Comparison of ENCODE assay signal across 13 mouse cellular contexts in genomic region chr1:77510623-77511022, GRCm38 (mm10). TPM values are rescaled to one million over a fixed set of nuclear protein-coding genes. Genes with fewer than 3 reads are reported as not detected.
A peak's percentile ranks its signal among the peaks of the same experiment; 100 is the strongest.
DNase-seq lines count a peak whose midpoint lies in the region; ATAC-seq and TF ChIP-seq lines count a peak whose summit lies in the region.
"Had no signal": no experiment of that assay in that cellular context is flagged by ENCODE, and none has a peak within 500 bp of the region (broad histone marks: within the 10 kb centered on the region; RNA-seq: fewer than 3 reads in every experiment).

No protein-coding gene starts in this region.

- no peak for ATAC-seq in forebrain, embryonic 13.5 days
- ATAC-seq in hindbrain, postnatal 0 days, result no peak
- no peak for ATAC-seq in midbrain, postnatal 0 days (ENCODE audit: low FRiP score)

- DNase-seq in heart, adult 11 months, result peak; percentile 80
- DNase-seq in heart, postnatal 36 days, result no peak
- DNase-seq in hindbrain, postnatal 0 days (ENCODE audit: low spot score), result no peak
- no peak for DNase-seq in midbrain, postnatal 0 days (ENCODE audit: low spot score)
- no peak for DNase-seq in heart, adult 2 months
- DNase-seq in cerebellum, postnatal 36 days, result no peak
- no peak for DNase-seq in embryo, embryonic 9.5 days (ENCODE audit: extremely low spot score)
- DNase-seq: cerebellum, adult 18-20 months; gastrocnemius, postnatal 10 days; kidney, adult 18-20 months; lung, postnatal 10 days had no signal

- peaks cover 66% of the 10 kb centered on the region for H3K4me1 ChIP-seq in forebrain, embryonic 13.5 days
- peaks cover 6% of the 10 kb centered on the region; the same call in 1 of the 2 replicates for H3K4me1 ChIP-seq in hindbrain, postnatal 0 days (ENCODE audit: insufficient read depth, low read length)
- H3K4me1 ChIP-seq in midbrain, postnatal 0 days (ENCODE audit: insufficient read depth, low read length), result 0 out of 2 replicates have a peak, but pooled peaks cover under 1% of the 10 kb centered on the region
- H3K4me1 ChIP-seq in heart, adult 2 months (ENCODE audit: control insufficient read depth, insufficient read depth, low read length), result peaks cover 4% of the 10 kb centered on the region

- 24% methylated on average over 5 of the region's 5 CpGs for WGBS in forebrain, embryonic 13.5 days
- 52% methylated on average over 5 of the region's 5 CpGs for WGBS in hindbrain, postnatal 0 days
- 66% methylated on average over 5 of the region's 5 CpGs for WGBS in midbrain, postnatal 0 days
- 73% methylated on average over 5 of the region's 5 CpGs for WGBS in heart, adult 2 months

- no peaks in the 10 kb centered on the region for H3K27me3 ChIP-seq in forebrain, embryonic 13.5 days
- no peaks in the 10 kb centered on the region for H3K27me3 ChIP-seq in hindbrain, postnatal 0 days (ENCODE audit: insufficient read depth, low read length)
- no peaks in the 10 kb centered on the region for H3K27me3 ChIP-seq in midbrain, postnatal 0 days (ENCODE audit: insufficient read depth, low read length)
- no peaks in the 10 kb centered on the region for H3K27me3 ChIP-seq in heart, adult 2 months (ENCODE audit: control insufficient read depth, insufficient read depth, low read length)

- TF ChIP-seq CTCF in hindbrain, postnatal 0 days (IDR thresholded peaks at IDR 0.05; ENCODE audit: low read depth), result no peak
- no peak for TF ChIP-seq CTCF in midbrain, postnatal 0 days (IDR thresholded peaks at IDR 0.05)
- TF ChIP-seq CTCF in heart, adult 2 months (IDR thresholded peaks at IDR 0.05), result no peak

- no peak for TF ChIP-seq POLR2A in heart, adult 2 months (IDR thresholded peaks at IDR 0.05; ENCODE audit: insufficient read depth, low read depth, low read length)

- H3K4me3 ChIP-seq in forebrain, embryonic 13.5 days, result peak overlapping the region; percentile 87
- peak overlapping the region; percentile 60; the same call in 1 of the 2 replicates for H3K4me3 ChIP-seq in hindbrain, postnatal 0 days (ENCODE audit: low read length)
- H3K4me3 ChIP-seq in midbrain, postnatal 0 days (ENCODE audit: low read depth, low read length), result peak overlapping the region; percentile 13; the same call in 1 of the 2 replicates
- H3K4me3 ChIP-seq in heart, adult 2 months, result no peak overlapping the region
- H3K4me3 ChIP-seq: erythroblast, embryonic 14.5 days had no signal

- peaks cover 24% of the 10 kb centered on the region for H3K36me3 ChIP-seq in forebrain, embryonic 13.5 days (ENCODE audit: poor library complexity, severe bottlenecking)
- H3K36me3 ChIP-seq in hindbrain, postnatal 0 days (ENCODE audit: insufficient read depth, low read length), result 0 out of 2 replicates have a peak, but pooled peaks cover 6% of the 10 kb centered on the region
- no peaks in the 10 kb centered on the region for H3K36me3 ChIP-seq in midbrain, postnatal 0 days (ENCODE audit: insufficient read depth, low read length)
- H3K36me3 ChIP-seq in heart, adult 2 months (ENCODE audit: control insufficient read depth, insufficient read depth, low read length), result peaks cover 19% of the 10 kb centered on the region

- no peaks in the 10 kb centered on the region; the same call in 1 of the 2 replicates for H3K79me2 ChIP-seq in heart, adult 2 months (replicated peaks; ENCODE audit: control insufficient read depth, insufficient read depth, low read length)

- H3K4me2 ChIP-seq in forebrain, embryonic 13.5 days, result peak overlapping the region; percentile 95
- peak overlapping the region; percentile 84 for H3K4me2 ChIP-seq in hindbrain, postnatal 0 days (ENCODE audit: low read depth, low read length)
- H3K4me2 ChIP-seq in midbrain, postnatal 0 days (ENCODE audit: low read depth, low read length, poor library complexity, severe bottlenecking), result peak overlapping the region; percentile 79

- intact Hi-C loops in heart, postnatal 36 days (cut with DNase I), result loop anchor here (5.0 to 10.0 kb wide), 7 partner anchors 133 to 1696 kb away; no protein-coding TSS in a partner anchor
- intact Hi-C loops in heart, adult 2 months (cut with DNase I), result loop anchor here (2.0 to 10.0 kb wide), 7 partner anchors 44 to 1516 kb away; no protein-coding TSS in a partner anchor

- no peak for TF ChIP-seq EP300 in heart, adult 2 months (IDR thresholded peaks at IDR 0.05; ENCODE audit: insufficient read depth, low read depth, low read length)

- H3K9me3 ChIP-seq in forebrain, embryonic 13.5 days (replicated peaks), result no peaks in the 10 kb centered on the region
- no peaks in the 10 kb centered on the region for H3K9me3 ChIP-seq in hindbrain, postnatal 0 days (ENCODE audit: low read length)
- H3K9me3 ChIP-seq in midbrain, postnatal 0 days (ENCODE audit: low read length), result no peaks in the 10 kb centered on the region

- peak overlapping the region; percentile 22; the same call in 1 of the 2 replicates for H3K27ac ChIP-seq in forebrain, embryonic 13.5 days
- H3K27ac ChIP-seq in hindbrain, postnatal 0 days, result no peak overlapping the region
- H3K27ac ChIP-seq in midbrain, postnatal 0 days (ENCODE audit: low read depth, low read length), result no peak overlapping the region
- H3K27ac ChIP-seq in heart, adult 2 months, result no peak overlapping the region

- peak overlapping the region; percentile 90 for H3K9ac ChIP-seq in forebrain, embryonic 13.5 days
- no peak overlapping the region for H3K9ac ChIP-seq in hindbrain, postnatal 0 days (replicated peaks; ENCODE audit: low read length)
- H3K9ac ChIP-seq in midbrain, postnatal 0 days (replicated peaks; ENCODE audit: low read length, poor library complexity, severe bottlenecking), result no peak overlapping the region
- H3K9ac ChIP-seq in heart, adult 2 months (ENCODE audit: low read depth, low read length), result no peak overlapping the region

RNA-seq across cellular contexts. Expression of gene Epha4, which starts 4.3 kb away (rescaled TPM):
- 10 to 100 TPM; 21.9 to 26.5 TPM for total RNA-seq in heart, postnatal 36 days (2021)
- 80.7 and 83.6 TPM in 2 replicates for polyA plus RNA-seq in forebrain, embryonic 13.5 days (2015; fragmentation: Nextera tagmentation; extraction: Ambion mirVana)
- 88.1 and 107 TPM in 2 replicates for total RNA-seq in hindbrain, postnatal 0 days (2014; rRNA removed)
- polyA plus RNA-seq in hindbrain, postnatal 0 days (2015; fragmentation: Nextera tagmentation; extraction: Ambion mirVana), result 34.2 and 36.0 TPM in 2 replicates
- total RNA-seq in midbrain, postnatal 0 days (2014; rRNA removed), result 66.6 and 68.8 TPM in 2 replicates
- polyA plus RNA-seq in midbrain, postnatal 0 days (2015; fragmentation: Nextera tagmentation; extraction: Ambion mirVana), result 23.3 and 26.6 TPM in 2 replicates
- total RNA-seq in heart, adult 2 months (2021), result 10 to 100 TPM; 25.4 to 45.5 TPM
- 28.4 and 62.6 TPM in 2 replicates for polyA plus RNA-seq in heart, adult 2 months (2012; rRNA removed)
- polyA plus RNA-seq: erythroblast, embryonic 14.5 days had no signal
